Mouse (Mus musculus): Measurements from ENCODE around the gene Evi2a.

DNA sequence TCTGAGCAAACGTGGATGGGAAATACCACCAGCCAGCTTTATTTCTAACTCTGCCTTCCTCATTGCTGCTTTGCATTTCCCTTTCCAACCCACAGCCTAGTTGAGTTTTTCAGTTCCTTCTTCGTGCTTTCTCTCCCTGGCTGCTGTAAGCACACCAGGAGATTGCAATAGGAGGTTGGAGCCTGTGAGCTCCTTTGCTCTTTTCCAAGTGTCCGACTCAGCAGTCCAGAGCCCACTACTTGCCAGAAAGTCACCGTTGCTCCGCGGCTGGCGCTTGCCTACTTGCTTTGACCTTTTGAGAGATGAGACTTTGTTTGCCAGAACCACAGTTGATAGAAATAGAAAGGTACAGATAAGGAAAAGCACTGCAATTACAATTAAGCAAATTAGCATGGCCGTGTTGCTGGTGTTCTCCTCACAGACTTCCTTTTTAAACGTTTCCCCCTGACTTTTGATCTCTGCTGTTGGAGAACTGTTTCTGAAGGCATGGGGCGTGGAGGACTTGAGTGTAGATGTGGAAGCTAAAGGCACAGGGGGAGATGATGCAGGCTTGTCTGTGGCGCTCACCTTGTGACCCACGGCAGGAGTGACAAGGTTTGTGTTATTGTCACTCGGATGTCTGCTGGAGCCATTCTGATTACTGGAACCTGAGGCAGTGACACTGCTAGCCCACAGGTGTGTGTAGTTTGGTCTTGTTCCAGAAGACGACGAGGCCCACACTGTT is 3.2 kb downstream of the Evi2a start:
- TF ChIP-seq CTCF (IDR thresholded peaks at IDR 0.05; ENCODE audit: low read depth) (no peak), EP300 (IDR thresholded peaks at IDR 0.05; ENCODE audit: low read depth) (no peak)

Measured in heart, postnatal 0 days (tissue).